Mouse (Mus musculus) kidney, postnatal 4 days (tissue): Measurements from ENCODE around the gene Zbtb21.
"Not testable (repeated sequence)": the region's sequence is repeated elsewhere in the genome, so short reads cannot be mapped to it uniquely, and the experiment has no call there.

ENCODE experiments used
- DNase-seq, 2 experiments: peaks; one replicate each; pipeline ENCODE4 v3.0.0; 2021; ENCODE audit warnings: mixed read lengths in 2 of 2

Gene Zbtb21

DNA sequence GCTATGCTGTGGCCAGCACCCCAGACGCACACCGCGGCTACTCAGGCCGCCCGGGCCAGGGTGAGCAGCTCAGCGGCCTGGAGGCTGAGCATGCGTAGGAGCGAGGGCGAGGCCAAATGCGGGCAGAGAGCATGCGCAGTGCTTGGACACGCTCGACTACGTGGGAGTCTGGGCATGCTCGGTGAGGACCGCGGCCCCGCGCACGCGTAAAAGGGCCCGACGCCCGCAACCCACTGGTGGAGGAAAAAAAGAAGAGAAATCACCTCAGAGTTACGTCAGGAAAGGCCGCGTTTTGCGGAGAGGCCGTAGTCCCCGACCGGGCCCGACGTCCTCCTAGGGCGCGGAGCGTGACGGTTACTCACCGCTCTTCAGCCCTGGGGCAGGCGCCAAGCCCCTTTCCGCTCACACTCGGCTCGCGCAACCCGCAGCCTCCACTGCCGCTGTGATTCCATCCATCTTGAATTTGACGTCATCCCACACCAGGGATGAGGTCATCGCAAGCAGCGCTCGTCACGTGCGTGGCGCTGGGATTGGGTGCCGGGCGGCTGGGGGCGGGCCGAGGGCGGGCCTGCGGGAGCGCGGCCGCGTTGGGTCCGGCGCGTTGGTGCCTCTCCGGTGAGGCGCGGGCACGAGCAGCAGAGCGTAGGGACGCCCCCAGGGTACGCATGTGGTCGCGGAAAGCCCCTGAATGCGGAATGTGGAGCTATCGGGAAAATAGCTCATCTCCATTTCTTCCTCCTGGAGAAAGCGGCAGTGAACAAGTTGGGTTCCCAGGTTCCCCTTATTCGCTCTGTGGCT is at the start of gene Zbtb21, which contains the start of gene C2cd2:
Zbtb21 (minus strand) TSS at position 472 of the 798 bp plus-strand sequence.
C2cd2 (minus strand) TSS at position 448 of the 798 bp plus-strand sequence.
- peak; percentile 98 to 99 for DNase-seq

DNA sequence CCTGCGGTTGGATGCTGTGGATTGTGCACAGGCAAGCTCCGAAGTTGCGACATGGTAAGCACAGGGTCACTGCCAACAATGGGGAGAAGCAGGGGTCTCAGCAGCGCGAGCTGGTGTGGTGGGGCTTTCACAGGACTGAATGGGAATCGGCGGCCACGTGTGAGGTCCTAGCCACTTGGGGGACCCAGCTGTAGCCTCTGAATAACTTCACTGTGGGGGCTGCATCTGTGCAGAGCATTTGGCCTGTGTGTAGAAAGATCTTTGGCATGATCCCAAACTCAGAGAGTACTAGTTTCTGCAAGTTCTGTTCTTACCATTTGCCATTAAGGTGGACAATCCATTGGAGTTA is 34.9 kb upstream of the Zbtb21 start:
- DNase-seq = not testable (repeated sequence)

DNA sequence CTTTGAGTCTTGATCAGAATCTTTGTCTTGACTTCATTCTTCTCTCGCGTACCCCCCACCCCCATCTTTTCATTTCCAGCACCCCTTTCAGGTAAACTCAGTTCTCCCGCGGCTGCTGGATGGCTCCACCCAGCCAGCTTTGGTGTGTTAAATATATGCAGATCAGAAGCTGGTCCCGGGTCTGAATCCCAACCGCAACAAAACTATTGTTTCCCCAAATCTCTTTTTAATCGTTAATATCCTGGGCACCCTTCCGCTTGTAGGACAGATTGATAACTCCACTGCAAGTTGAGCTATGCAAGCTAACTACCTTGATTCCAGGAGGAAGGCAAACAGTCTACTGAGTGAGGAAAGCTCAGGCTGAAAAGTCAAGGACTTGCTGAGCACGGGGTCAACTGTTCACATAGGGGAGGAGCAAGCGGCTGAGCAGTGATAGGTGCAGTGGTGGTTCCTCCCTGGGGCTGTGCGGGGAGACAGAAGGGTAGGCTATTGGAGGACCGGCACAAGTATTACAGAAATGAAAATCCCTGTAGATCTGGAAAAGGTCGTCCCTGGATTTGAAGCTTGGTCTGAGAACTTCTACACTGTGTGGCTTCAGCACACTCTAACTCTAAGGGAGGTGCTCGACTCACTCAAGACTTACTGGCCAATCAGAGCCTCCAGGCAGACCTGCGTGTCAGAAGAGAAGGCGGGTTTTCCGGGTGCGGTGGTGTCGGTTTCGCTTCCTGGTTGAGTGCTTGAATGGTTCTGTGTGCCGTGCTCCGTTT is 34.4 kb upstream of the Zbtb21 start, which contains the start of gene B230307C23Rik:
B230307C23Rik (plus strand) TSS at position 700 of the 767 bp plus-strand sequence.
- peak; percentile 87 to 91 for DNase-seq

DNA sequence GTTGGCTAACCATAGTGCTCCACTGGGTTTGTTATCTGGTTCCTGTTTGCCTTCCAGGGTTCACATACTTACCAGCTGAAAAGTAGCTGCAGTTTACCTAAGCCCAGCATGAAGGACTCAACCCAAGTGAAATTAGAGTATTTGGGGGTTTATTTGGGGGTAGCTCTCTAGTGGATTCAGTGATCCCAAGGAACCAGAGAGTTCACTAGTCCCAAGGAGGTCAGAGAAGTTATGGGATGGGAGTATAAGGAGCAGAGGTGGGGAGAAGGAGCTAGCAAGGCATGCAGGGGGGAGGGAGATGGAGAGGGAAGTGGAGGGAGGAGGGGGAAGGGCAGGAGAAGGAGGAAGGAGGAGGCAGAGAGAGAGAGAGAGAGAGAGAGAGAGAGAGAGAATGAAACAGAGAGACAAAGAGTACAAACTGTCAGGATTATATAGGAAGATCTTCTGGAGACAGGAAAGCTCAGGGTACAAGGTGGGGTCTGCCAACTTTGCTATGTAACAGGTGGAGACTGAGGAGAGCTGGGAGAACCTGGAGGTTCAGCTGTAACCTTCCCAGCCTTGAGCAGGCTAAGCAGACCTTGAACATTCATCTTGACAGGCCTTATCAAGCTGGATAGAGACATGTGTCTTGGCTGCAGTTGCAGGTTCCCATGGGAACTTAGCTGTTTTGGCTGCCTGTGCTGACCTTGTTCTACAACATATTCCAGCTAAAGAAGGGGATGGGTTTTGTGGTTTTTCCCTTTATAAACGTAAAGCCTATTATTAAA is 33.6 kb upstream of the Zbtb21 start:
- peak in 1 of 2 experiments; percentile 20 for DNase-seq

DNA sequence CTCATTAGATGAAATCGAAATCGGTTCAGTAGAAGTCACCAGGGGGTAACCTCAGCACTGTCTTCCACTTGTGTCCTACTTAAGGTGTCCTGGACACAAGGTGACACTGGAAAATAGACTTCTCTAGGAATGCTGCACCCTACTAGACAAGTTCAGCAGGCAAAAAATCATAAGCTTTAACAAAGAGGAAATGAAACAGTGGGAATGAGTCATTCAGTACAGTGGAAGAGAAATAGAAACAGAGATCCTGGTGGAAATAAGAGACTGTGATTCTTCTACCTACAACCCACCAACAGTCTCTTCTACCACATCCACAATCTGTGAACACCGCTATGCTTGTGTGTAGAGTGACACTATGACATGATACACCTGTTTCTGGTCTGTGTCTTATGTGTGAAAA is 30.1 kb upstream of the Zbtb21 start:
- not testable (repeated sequence) for DNase-seq

DNA sequence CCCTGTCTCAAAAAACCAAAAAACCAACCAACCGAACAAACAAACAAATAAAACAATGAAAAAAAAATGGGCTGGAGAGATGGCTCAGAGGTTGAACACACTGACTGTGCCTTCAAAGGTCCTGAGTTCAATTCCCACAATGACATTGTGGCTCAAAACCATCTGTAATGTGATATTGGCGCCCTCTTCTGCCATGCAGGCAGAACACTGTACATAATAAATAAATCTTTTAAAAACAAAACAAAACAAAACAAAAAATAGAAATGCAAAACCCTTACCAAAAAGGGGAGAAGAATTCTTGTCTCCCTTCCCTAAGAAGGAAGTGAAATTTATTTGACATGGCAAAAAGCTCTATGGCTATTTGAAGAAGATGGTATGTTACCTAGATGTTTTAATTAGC is 29.1 kb upstream of the Zbtb21 start:
- no peak for DNase-seq

DNA sequence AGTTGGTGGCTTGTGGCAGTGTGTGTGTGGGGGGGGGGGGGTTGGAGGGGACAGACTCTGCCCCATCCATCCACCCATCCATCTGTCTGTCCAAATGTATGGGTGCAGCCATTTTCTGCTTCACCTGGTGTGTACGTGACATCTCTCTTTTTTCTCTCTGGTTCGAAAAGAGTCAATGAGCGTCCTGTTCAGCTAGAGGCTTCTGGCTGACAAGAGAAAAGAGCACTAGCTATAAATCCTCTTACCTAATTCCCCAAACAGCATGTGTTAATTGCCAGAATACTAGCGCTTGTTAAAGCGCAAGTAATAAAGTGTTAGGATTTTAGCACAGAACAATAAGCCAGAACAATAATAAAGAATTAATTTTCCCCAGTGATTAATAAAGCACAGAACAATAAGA is 22.2 kb upstream of the Zbtb21 start:
- DNase-seq = no peak

DNA sequence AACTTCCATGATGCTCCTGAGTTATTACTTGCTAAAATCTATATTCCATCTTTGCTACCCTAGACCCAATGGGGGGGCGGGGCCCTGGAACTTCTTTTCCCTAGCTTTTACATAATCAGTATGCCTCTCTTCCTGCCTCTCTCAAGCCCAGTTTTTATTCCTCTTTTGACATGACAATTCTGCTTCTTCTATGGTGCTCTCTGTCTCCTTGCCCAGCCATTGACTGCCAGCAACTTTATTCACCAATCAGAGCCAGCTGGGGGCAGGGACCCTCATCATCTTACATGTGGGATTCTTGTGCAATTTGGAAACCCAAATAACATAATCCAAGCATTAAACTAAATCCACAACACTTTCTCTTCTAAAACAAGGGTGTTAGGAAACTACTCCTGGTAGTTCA is 18.9 kb upstream of the Zbtb21 start:
- no peak for DNase-seq

DNA sequence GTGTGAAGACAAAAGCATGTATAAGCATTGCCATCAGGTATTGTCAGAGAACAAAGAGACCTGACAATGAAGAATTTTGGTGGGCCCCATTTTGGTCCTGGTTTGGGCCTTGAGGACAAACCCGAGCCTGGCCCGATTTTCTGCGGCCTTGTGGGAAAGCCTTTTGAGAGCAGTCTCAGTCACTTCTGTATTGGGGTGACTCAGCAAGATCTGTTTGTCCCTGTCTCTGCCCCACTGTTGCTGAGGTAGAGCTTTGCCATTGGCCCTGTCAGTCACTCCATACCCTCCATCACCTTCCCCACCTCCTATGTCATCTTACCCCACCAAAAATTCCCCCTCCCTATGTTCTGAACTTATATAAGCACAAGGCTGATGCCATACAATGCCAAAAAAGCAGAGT is 15.3 kb upstream of the Zbtb21 start:
- DNase-seq = no peak

DNA sequence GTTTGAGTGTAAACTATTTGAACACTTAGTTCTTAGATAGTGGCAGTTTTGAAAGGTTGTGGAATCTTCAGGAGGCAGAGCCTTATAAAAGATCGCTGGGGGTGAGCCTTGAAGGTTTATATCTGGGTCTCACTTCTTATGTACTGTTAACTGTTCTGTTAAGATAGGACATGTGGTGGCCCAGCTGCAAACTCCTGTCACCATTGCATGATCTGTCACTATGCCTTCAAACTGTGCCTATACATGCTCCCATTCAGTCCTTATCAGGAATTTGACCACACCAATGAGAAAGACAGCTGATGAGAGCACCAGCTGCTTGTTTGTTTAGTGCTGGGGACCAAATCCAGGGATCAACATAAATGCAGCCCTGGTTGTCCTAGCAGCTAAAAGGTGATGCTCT is 14.9 kb upstream of the Zbtb21 start:
- DNase-seq = no peak

DNA sequence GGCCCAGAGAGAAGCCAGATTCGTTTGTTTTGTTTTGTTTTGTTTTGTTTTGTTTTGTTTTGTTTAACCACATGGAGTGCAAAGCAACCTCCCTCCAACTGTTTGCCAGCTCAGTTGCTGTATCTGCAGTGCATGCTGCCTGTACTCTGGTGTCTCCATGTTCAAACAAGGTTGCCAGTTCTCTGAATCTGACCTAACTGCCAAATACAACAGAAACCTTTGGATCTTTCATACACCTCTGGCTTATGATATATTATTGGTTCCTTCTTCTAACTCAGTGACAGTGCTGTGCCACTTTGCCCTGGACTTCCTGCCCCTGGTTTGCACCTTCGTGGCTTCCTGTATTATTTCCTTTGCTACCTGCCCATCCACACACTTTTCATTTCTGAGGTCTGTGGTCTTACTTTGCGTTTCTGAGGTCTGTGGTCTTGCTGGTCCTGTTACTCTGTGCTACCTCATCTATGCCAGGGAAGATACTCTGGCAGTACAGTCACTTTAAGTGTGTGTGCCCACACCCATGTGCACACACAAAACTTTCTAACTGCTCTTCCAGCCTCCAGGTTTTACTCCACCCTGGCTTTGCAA is 1.6 kb upstream of the Zbtb21 start:
- no peak for DNase-seq

DNA sequence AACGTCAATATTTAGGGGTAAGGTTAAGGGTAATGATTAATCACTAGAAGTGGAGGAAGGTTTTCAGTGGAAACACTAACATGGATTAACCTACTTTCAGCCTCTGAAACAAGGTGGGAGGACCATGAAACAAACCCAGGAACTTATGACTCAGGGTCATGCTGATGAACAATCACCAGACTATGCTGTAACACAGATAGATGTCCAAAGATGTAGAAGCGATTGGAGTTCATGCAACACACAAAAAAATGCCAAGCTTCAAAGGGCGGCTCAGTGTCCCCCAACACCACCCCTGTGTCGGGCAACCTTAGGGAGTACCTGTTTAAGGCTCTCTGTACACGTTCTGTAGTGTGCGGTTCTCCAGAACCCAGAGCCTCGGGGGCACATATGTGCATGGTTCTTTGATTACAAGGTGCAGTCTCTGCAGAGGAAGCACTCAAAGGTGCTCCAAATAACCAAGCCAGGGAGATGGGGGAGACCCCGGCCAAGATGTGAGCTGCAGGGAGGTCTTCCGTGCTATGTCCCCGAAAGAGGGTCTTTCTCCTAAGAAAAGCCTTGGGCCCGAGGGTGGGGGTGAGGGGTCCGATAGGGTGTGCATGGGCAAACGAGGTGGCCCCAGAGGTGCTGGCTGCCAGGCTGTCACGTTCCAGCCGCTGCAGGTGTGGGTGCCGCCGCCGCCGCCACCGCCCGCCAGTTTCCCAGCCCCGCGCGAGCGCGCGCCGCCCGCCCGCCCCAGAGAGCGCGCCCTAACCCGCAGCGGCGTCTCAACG is 856 bp downstream of the Zbtb21 start:
- no peak for DNase-seq

DNA sequence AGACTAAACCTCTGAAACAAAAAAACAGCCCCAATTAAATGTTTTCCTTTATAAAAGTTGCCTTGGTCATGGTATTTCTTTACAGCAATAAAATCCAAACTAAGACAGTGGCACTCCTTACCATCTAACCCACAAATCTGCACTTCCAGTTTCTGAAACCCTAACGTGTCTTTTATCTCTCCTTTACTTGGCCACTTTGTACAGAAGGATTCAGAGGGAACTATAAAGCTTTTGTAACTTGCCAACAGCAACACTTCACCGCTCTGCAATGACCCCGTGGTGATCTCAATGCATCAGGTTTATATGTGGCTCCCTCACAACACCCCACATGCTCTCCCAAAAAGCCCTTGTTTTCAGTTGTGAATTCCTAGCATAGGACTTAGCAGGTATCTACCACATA is 2.1 kb downstream of the Zbtb21 start:
- DNase-seq = no peak

DNA sequence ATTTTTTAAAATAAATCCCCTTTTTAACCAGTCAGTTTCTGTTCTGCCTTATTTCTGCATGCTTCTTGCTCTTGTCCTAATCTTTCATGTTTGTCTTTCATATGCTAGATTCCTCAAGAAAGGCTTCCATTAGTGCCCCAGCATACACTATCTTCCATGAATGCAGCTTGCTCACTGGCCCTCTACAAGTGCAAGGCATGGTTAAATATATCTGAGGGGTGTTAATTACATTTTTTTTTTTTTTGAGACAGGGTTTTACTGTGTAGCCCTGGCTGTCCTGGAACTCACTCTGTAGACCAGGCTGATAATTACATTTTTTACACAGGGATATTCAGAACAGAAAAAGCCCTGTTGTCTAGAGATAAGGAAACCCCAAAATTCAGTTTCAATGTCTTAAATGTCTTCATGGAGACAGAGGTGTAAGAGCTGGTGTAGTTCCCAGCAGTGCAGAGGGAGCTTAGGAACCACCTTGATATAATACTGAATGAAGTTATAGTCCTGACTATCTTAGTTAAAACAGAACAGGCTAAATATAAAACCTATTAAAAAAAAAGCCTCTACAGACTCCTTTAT is 3.9 kb downstream of the Zbtb21 start:
- no peak for DNase-seq

DNA sequence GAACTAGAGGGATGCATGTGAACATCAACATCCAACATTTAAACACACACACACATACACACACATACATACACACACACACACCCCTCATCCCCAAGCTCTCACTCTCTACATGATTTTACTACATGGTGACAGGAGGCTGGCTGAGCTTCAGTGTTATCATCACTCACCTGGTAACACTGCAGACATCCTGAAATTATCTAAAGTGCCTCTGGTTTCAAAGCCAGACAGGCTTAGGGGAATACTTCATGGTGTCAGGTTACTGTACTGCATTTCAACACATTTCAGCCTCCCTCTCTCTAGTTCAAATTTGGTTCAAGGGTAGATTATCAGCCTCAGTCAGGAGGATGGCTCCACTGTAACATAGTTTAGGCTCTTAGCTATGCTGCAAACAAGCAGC is 4.8 kb downstream of the Zbtb21 start:
- no peak for DNase-seq

DNA sequence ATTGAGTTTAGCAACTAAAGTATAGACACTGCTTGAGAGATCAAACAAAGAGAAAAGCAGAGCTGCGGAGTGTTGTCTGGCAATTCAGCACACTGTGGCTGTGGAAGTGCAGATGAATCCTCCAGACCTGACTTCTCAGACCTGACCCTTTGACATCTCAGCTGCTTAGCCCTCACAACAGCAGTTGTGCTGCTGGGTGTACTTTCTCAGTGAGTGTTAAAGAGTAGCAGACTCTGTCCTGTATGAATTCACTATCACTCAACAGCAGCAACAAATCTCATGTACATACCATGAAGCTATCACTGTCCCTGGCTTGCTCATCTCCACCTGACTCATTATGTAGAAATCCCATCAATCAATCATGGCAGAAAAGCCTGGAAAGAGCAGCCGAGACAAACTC is 6.4 kb downstream of the Zbtb21 start:
- DNase-seq = no peak

DNA sequence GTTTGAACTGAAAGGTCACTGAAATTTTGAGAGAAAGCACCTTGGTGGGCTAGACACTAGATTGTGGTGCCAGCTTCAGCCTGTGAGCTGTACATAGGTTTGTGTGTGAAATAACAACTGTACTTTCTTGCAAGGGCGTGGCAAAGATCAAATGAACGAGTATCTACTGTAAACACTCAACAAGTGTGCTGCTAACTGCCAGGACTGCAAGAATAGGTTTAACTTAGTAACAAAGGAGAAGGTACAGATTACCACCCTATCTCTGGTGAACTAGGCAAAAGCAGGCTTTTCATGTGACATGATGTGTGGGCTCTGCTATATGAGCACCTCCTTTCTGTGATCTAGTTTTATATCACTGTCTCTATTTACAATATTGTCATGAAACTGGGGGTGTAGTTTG is 9.1 kb downstream of the Zbtb21 start:
- no peak for DNase-seq

DNA sequence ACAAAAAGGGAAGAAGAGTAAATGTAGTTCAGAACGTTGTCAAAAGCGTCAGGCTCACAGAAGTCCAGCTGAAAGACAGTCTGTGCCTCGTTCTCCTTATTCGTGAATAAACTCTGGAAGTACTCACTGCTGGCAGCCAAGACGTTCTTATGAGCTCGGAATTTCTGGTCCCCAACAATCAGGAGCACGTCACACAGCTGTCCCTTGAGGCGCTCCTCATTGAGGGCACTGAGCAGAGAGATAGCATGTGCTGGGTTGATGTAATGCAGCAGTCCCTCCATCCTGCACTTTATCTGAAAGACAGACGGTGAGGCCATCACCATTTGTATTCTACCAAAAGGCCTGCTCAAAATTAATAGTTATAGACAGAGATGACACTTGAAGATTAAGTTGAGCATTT is 9.6 kb downstream of the Zbtb21 start:
- no peak for DNase-seq

DNA sequence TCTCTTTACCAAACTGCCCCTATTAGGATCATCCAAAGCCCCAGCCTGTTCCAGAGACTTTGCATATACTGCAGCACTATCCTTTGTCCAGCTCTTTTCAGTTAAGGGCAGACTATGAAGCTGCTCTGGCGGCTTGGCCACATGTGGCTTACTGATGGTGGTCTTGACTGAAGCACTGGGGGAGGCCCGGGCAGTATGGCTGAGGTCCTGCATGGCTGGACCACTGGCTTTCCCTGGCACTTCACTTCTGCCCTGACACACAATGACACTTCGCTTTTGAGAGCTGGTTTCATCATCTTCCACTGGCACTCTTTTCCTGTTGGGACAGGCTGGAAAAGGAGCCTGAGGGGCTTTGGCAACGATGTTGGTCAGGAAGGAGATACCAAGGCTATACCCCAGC is 10.1 kb downstream of the Zbtb21 start:
- no peak for DNase-seq

DNA sequence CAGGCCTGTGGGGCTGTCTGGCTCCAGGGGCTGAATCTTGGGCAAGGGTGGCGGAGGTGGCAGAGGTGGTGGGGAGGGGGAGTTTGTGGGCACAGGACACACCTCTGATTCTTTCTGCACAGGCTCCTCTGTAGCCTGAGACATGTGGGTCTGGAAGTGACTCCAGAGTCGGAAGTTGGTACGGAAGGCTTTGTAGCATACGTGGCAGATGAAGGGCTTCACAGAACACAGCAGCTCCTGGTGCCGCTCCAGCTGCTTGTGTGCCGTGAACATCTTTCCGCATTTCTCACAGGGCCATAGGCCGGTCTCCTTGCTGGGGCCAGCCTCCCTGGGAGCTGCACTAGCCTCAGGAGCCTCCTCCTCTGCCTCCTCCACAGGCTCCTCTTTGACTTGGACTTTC is 12.4 kb downstream of the Zbtb21 start:
- no peak for DNase-seq

DNA sequence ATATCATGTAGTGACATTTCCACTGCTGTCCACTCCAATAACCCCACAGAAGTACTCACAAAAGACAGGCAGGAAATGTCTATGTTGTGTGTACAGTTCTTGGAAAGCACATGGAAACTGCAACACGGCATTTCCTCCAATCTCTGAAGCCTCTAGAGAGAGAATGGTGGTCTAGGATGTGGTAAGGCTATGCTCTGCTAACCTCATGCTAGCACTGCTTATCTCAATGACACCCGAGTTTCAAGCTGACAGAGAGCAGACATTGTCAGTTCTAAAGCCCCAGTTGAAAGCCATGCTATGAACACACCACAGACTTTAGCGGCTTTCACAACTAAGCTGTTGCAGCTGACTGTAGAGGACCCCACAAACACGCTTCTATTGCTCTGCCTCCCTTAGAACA is 13.6 kb downstream of the Zbtb21 start:
- no peak for DNase-seq

DNA sequence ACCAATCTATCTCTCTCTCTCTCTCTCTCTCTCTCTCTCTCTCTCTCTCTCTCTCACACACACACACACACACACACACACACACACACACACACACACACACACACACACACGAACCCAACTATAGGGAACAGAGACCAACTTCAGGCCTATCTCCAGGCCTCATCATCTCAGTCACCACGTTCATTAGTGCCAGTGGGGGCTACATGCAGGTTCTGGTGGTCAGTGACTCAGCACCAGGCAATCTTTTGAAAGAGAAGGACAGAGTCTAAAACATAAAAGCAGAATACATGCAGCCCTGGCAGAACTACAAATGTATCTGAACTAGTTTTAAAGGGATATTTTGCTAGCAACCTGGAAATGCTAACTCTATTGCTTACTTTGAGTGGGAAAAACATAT is 15.4 kb downstream of the Zbtb21 start:
- not testable (repeated sequence) for DNase-seq
